26 mouse cellular contexts compared by ENCODE assay signal in the genomic region with DNA sequence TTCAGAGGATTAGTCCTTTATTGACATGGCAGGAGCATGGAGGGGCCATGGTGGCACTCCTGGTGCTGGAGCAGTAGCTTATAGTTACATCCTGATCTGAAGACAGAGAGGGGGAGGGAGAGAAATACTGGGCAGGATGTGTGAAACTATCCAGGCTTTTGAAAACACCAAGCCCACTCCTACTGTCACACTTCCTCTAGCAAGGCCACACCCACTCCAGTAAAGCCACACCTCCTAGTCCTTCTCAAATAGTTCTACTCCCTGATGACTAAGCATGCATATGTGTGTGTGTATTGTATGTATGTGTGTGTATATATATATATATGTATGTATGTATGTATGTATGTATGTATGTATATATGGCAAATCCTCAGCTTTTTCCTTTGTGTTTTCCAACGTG.
"Had no signal": no experiment of that assay in that cellular context is flagged by ENCODE, and none has a peak within 500 bp of the region (broad histone marks: within the 10 kb centered on the region; RNA-seq: fewer than 3 reads in every experiment).

No protein-coding gene starts in this region.

- H3K4me1 ChIP-seq: liver, embryonic 12.5 days had no signal

- H3K4me3 ChIP-seq: gastrocnemius, adult 2 months; heart, adult 2 months; heart, embryonic 13.5 days; heart, embryonic 15.5 days; hindbrain, embryonic 13.5 days; hindbrain, embryonic 15.5 days; kidney, embryonic 15.5 days; left cerebral cortex, adult 2 months; limb, embryonic 13.5 days; limb, embryonic 15.5 days; liver, embryonic 12.5 days had no signal

- H3K27me3 ChIP-seq: heart, embryonic 13.5 days; heart, embryonic 15.5 days; hindbrain, embryonic 13.5 days; hindbrain, embryonic 15.5 days; kidney, embryonic 15.5 days; limb, embryonic 13.5 days; limb, embryonic 15.5 days had no signal

- H3K36me3 ChIP-seq: heart, embryonic 13.5 days; heart, embryonic 15.5 days; hindbrain, embryonic 13.5 days; hindbrain, embryonic 15.5 days; limb, embryonic 13.5 days; limb, embryonic 15.5 days; liver, embryonic 12.5 days had no signal

- H3K27ac ChIP-seq: gastrocnemius, adult 2 months; heart, adult 2 months; heart, embryonic 13.5 days; heart, embryonic 15.5 days; hindbrain, embryonic 13.5 days; hindbrain, embryonic 15.5 days; hindbrain, postnatal 0 days; kidney, embryonic 15.5 days; kidney, postnatal 0 days; left cerebral cortex, adult 2 months; limb, embryonic 13.5 days; limb, embryonic 15.5 days; liver, embryonic 12.5 days; liver, embryonic 14.5 days had no signal

- H3K4me2 ChIP-seq: heart, embryonic 11.5 days; heart, embryonic 13.5 days; heart, embryonic 15.5 days; hindbrain, embryonic 13.5 days; hindbrain, embryonic 15.5 days; kidney, embryonic 15.5 days; limb, embryonic 13.5 days; limb, embryonic 15.5 days; liver, embryonic 12.5 days had no signal

- ATAC-seq: hindbrain, postnatal 0 days; intestine, embryonic 16.5 days; liver, embryonic 12.5 days had no signal

- H3K9ac ChIP-seq: heart, embryonic 13.5 days; heart, embryonic 15.5 days; hindbrain, embryonic 13.5 days; hindbrain, embryonic 15.5 days; kidney, embryonic 15.5 days; limb, embryonic 13.5 days; limb, embryonic 15.5 days; liver, embryonic 12.5 days; liver, embryonic 14.5 days had no signal

- DNase-seq: gastrocnemius, adult 2 months; gastrocnemius, postnatal 10 days; gastrocnemius, postnatal 25 days; heart, adult 11 months; heart, adult 2 months; heart, postnatal 14 days; heart, postnatal 36 days; kidney, adult 11 months; kidney, adult 9 months; kidney, postnatal 14 days; layer of hippocampus, adult 9-11 months; left cerebral cortex, postnatal 4 days had no signal

- H3K9me3 ChIP-seq: heart, embryonic 13.5 days; heart, embryonic 15.5 days; hindbrain, embryonic 15.5 days; kidney, embryonic 15.5 days; limb, embryonic 13.5 days; limb, embryonic 15.5 days; liver, embryonic 12.5 days had no signal
